Mouse (Mus musculus) stomach, embryonic 14.5 days (tissue): ENCODE results near the gene Dner. TPM values are rescaled to one million over a fixed set of nuclear protein-coding genes. Genes with fewer than 3 reads are reported as not detected.

Experiments
- ATAC-seq: fragments of 200-750 bp; cut with Nextera tagmentation; 2 replicates; pipeline ENCODE4 v1.8.0; 2017; ENCODE audit warnings: low read depth, moderate TSS enrichment; ENCODE audit not compliant: insufficient number of reproducible peaks, insufficient read depth, low FRiP score
- H3K27ac ChIP-seq: fragments of 300-500 bp; sonication (generic); 2 replicates; pipeline ENCODE4 v1.5.1; 2014; ENCODE audit warnings: mild to moderate bottlenecking, low read length, moderate library complexity, mixed read lengths
- H3K27me3 ChIP-seq: fragments of 300-500 bp; sonication (generic); 2 replicates; pipeline ENCODE4 v1.6.1; 2014; ENCODE audit warnings: low read length, control low read depth, mixed read lengths; ENCODE audit not compliant: control insufficient read depth, insufficient read depth
- H3K36me3 ChIP-seq: fragments of 300-500 bp; sonication (generic); 2 replicates; pipeline ENCODE4 v1.6.1; 2014; ENCODE audit warnings: mild to moderate bottlenecking, control low read depth, low read length, moderate library complexity, mixed read lengths; ENCODE audit not compliant: control insufficient read depth, insufficient read depth
- H3K4me1 ChIP-seq: fragments of 300-500 bp; sonication (generic); 2 replicates; pipeline ENCODE4 v1.6.1; 2014; ENCODE audit warnings: low read length, control low read depth, mixed read lengths; ENCODE audit not compliant: control insufficient read depth, insufficient read depth
- H3K4me2 ChIP-seq: fragments of 300-500 bp; sonication (generic); replicated peaks from 2 replicates; pipeline ENCODE4 v1.6.1; 2014; ENCODE audit warnings: low read depth, low read length, control low read depth
- H3K4me3 ChIP-seq: fragments of 300-500 bp; sonication (generic); 2 replicates; pipeline ENCODE4 v1.5.1; 2014; ENCODE audit warnings: low read depth, low read length, control low read depth
- H3K9ac ChIP-seq: fragments of 300-500 bp; sonication (generic); replicated peaks from 2 replicates; pipeline ENCODE4 v1.6.1; 2014; ENCODE audit warnings: low read depth, mild to moderate bottlenecking, control low read depth, low read length, moderate library complexity, mixed read lengths
- H3K9me3 ChIP-seq: fragments of 300-500 bp; sonication (generic); 2 replicates; pipeline ENCODE4 v1.6.1; 2016; ENCODE audit warnings: low read depth, low read length, control low read depth; ENCODE audit not compliant: control insufficient read depth
- WGBS: fragments of 180-500 bp; shearing (Covaris S2); extraction: QIAGEN DNeasy Blood & Tissue Kit; methylation state at CpG from one replicate; pipeline ENCODE4 v1.1.7; 2014; 5-methylcytosine and 5-hydroxymethylcytosine counted together
- polyA plus RNA-seq: library from polyadenylated mRNA; unstranded; fragments of >200 nt; fragmentation: Nextera tagmentation; extraction: Ambion mirVana; gene quantifications from 2 replicates; pipeline ENCODE4 v1.2.1, GENCODE M21; 2014

The Dner gene
- polyA plus RNA-seq, 1 experiment from 2014 or later, result 3.6 TPM

DNA sequence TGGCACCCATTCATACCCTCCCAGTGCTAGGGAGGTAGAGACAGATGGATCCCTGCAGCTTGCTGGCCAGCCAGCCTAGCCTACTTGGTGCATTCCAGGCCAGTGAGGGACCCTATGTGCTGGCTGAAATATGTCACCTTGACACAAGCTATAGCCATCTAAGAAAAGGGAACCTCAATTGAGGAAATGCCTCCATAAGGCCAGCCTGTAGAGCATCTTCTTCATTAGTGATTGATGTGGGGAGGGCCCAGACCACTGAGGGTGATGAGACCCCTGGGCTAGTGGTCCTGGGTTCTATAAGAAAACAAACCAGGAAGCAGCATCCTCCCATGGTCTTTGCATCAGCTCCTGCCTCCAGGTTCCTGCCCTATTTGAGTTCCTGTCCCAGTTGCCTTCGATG is 274.2 kb downstream of the Dner start:
- Histone ChIP-seq H3K4me1 (0 out of 2 replicates have a peak, but pooled peaks cover 4% of the 10 kb centered on the region), H3K36me3 (no peaks in the 10 kb centered on the region), H3K27me3 (no peaks in the 10 kb centered on the region), H3K4me2 (no peak overlapping the region), H3K4me3 (no peak overlapping the region), H3K9ac (no peak overlapping the region), H3K27ac (no peak overlapping the region), H3K9me3 (no peaks in the 10 kb centered on the region)
- WGBS, result 80% methylated on average over 1 of the region's 1 CpGs
- ATAC-seq, result no peak

DNA sequence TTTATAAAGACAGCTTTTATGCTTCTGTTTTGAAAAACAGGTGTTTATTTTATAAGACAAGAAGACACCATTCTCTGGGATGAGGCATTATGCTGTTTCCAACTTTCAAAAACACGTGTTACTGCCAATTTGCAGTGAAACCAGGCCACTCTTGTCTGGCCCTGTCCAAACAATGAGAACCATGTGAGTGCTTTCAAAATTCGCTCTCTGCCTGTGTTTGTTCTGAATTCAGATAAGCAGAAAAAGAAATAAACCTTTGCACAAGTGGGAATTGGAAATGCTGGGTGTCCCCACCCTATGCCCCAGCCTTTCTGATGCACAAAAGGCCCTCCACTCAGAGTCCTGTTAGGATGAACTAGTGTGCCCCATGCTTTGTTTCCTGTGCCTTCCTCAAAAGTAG is 276.6 kb downstream of the Dner start:
- no peak overlapping the region for H3K4me2 ChIP-seq
- no peak overlapping the region for H3K4me3 ChIP-seq
- 0 out of 2 replicates have a peak, but pooled peaks cover 4% of the 10 kb centered on the region for H3K4me1 ChIP-seq
- no peak overlapping the region for H3K27ac ChIP-seq
- no peaks in the 10 kb centered on the region for H3K27me3 ChIP-seq
- ATAC-seq, result no peak
- 27% methylated on average over 2 of the region's 2 CpGs for WGBS
- no peak overlapping the region for H3K9ac ChIP-seq
- no peaks in the 10 kb centered on the region for H3K36me3 ChIP-seq
- H3K9me3 ChIP-seq, result no peaks in the 10 kb centered on the region

DNA sequence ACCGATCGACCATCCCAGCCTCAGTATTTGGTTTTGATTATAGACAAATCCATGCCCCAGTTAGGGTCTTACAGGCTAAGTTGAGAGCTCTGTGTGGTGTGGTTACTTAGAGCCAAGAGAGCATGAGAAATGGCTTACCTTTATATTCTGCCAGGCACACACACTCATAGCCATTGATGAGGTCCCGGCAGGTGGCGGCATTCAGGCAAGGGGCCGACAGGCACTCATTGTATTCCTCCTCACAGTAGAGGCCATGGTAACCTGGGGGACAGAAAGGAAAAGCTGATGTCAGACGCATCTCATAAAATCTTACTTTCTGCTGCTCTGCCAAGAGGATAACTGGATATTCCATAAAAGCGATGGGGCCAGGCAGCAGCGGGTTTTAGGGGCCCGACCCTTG is 277.5 kb downstream of the Dner start:
- Histone ChIP-seq H3K9me3 (no peaks in the 10 kb centered on the region), H3K27me3 (no peaks in the 10 kb centered on the region), H3K4me2 (no peak overlapping the region), H3K27ac (no peak overlapping the region), H3K9ac (no peak overlapping the region), H3K36me3 (no peaks in the 10 kb centered on the region), H3K4me1 (0 out of 2 replicates have a peak, but pooled peaks cover 4% of the 10 kb centered on the region), H3K4me3 (no peak overlapping the region)
- 77% methylated on average over 9 of the region's 9 CpGs for WGBS
- no peak for ATAC-seq

DNA sequence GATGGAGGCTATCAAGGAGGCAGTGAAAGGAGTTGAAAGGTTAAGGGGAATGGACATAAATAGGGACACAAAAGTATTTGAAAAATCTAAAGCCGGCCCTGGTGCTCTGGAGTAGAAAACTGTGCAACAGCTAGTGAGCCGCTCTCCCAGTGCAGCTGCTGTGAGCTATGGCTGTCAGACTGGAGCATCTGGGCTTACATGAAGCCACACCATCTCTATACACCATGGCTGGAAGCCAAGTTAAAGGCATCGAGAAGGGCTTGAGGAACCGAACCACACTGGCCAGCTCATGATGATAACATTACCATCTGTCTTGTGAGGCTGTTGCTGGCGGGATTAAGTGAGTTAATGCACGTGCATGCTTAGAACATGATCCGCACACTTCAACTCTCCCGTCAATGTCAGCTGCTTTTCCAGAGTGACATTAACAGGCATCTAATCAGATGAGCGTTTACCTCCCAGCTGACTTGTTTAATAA is 278.2 kb downstream of the Dner start:
- no peaks in the 10 kb centered on the region for H3K9me3 ChIP-seq
- no peak overlapping the region for H3K4me3 ChIP-seq
- H3K9ac ChIP-seq, result no peak overlapping the region
- ATAC-seq, result peak; percentile 78; the same call in 1 of the 2 replicates
- H3K27me3 ChIP-seq, result no peaks in the 10 kb centered on the region
- H3K4me1 ChIP-seq, result 0 out of 2 replicates have a peak, but pooled peaks cover 4% of the 10 kb centered on the region
- 39% methylated on average over 9 of the region's 9 CpGs for WGBS
- H3K4me2 ChIP-seq, result no peak overlapping the region
- no peak overlapping the region; the same call in 1 of the 2 replicates for H3K27ac ChIP-seq
- H3K36me3 ChIP-seq, result no peaks in the 10 kb centered on the region

DNA sequence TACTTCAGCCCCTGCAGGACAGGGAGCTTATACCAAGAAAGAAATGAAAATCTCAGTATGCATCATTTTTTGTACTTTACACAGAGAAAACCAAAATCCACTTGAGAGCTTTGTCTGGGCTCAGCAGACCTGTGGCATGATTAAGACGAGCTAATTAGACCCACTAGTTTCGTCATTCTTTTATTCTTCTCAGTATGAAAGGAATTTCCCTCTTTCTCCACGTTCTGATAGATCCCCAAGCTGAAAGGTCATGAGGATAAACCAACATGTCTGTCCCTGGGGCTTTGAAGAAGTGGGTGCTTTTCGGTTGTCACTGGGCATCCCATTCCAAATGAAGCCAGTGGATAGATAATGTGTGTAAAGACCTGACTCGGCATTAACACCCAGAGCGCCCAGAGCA is 278.7 kb downstream of the Dner start:
- Histone ChIP-seq H3K4me1 (0 out of 2 replicates have a peak, but pooled peaks cover 4% of the 10 kb centered on the region), H3K27me3 (no peaks in the 10 kb centered on the region), H3K36me3 (no peaks in the 10 kb centered on the region), H3K9me3 (no peaks in the 10 kb centered on the region), H3K4me2 (no peak overlapping the region), H3K27ac (peak overlapping the region; percentile 33; the same call in 1 of the 2 replicates), H3K4me3 (no peak overlapping the region), H3K9ac (no peak overlapping the region)
- ATAC-seq, result no peak
- 56% methylated on average over 6 of the region's 6 CpGs for WGBS

DNA sequence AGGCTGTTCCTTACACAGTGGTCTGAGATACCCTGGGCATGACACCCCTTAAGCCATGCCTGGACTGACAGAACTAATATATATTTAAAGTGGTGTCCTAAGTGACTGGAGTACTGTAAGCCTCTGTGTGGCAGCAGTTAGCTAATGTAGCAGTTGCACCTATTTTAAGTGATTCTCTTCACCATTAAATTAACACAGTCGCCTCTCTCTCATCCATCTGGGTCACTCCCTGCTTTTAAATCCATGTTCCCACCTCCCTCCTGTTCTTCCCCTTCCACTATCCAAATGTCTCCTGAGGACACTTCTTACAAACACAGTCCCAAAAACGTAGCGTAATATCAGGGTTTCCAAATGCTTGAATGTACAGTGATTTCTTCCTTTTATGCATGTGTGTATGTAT is 281.6 kb downstream of the Dner start:
- Histone ChIP-seq H3K9me3 (no peaks in the 10 kb centered on the region), H3K9ac (no peak overlapping the region), H3K4me3 (no peak overlapping the region), H3K4me1 (0 out of 2 replicates have a peak, but pooled peaks cover 2% of the 10 kb centered on the region), H3K27ac (no peak overlapping the region), H3K27me3 (no peaks in the 10 kb centered on the region), H3K36me3 (no peaks in the 10 kb centered on the region), H3K4me2 (no peak overlapping the region)
- 78% methylated on average over 3 of the region's 3 CpGs for WGBS
- ATAC-seq, result no peak

DNA sequence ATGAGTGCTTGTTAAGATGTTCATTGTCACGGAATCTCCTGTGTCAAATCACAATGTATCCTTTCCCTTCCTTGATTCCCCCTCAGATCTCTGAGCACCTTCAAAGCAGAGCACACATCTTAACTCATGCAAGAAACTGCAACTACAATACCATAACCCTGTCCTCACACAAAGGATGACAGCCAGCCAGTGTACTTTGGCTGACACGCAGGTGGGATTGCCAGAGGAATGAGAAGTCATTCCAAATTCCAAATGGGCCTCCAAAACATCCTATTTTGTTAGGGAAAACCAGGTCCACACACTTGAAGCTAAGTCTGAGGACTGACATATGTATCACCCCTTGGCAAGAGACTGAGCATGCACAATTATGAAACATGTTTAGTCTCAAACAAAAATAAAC is 286.5 kb downstream of the Dner start:
- no peak overlapping the region for H3K4me2 ChIP-seq
- ATAC-seq, result no peak
- no peaks in the 10 kb centered on the region for H3K36me3 ChIP-seq
- 77% methylated on average over 2 of the region's 2 CpGs for WGBS
- H3K9me3 ChIP-seq, result no peaks in the 10 kb centered on the region
- H3K27ac ChIP-seq, result no peak overlapping the region
- H3K4me1 ChIP-seq, result 0 out of 2 replicates have a peak, but pooled peaks cover 3% of the 10 kb centered on the region
- no peak overlapping the region for H3K9ac ChIP-seq
- no peak overlapping the region for H3K4me3 ChIP-seq
- H3K27me3 ChIP-seq, result no peaks in the 10 kb centered on the region

DNA sequence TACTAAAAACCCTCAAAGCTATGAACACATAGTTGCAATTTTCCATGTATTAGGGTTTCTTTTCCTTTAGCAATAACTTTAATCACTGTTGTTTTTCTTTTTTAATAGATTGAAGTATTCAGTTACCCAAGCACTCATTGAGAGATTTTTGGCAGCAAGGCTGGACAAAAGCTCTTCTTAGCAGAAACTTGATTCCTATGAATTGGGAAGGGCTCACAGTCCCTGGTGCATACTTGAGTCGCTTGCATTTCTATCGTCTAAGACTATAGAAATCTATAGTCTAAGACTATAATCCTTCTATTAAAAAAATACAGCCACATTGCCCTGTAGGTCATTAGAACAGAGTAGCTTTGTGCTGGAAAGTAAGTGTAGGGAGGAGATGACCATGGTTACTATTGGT is 287.1 kb downstream of the Dner start:
- H3K27me3 ChIP-seq, result no peaks in the 10 kb centered on the region
- no peak overlapping the region for H3K4me3 ChIP-seq
- 0 out of 2 replicates have a peak, but pooled peaks cover 3% of the 10 kb centered on the region for H3K4me1 ChIP-seq
- ATAC-seq, result no peak
- no peak overlapping the region for H3K27ac ChIP-seq
- no peak overlapping the region for H3K9ac ChIP-seq
- WGBS, result 76% methylated on average over 2 of the region's 2 CpGs
- no peaks in the 10 kb centered on the region for H3K9me3 ChIP-seq
- H3K36me3 ChIP-seq, result no peaks in the 10 kb centered on the region
- H3K4me2 ChIP-seq, result no peak overlapping the region

DNA sequence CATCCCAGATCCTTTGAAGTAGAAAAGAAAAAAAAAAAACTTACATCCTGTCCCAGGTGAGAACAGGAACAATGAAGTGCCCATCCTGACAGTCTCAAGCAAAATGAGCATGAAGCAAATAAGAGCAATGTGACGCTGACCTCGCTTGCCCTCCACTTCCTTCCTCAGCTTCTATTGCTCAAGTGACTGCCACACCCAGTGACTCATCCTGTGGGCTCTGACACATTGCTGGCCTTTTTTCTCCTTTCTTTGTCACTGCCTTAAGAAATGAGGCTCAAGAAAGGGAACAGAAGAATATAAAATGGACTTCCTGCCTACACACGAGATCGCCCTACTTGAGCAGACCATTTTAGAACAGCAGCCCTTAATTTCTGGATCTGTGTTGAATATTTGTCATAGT is 289.1 kb downstream of the Dner start:
- ATAC-seq, result no peak

More for the DNA sequence above, 289.1 kb downstream of the Dner start:
- Histone ChIP-seq H3K9ac (no peak overlapping the region), H3K9me3 (no peaks in the 10 kb centered on the region), H3K4me1 (0 out of 2 replicates have a peak, but pooled peaks cover 3% of the 10 kb centered on the region), H3K4me2 (no peak overlapping the region), H3K4me3 (no peak overlapping the region), H3K27me3 (no peaks in the 10 kb centered on the region), H3K27ac (no peak overlapping the region), H3K36me3 (no peaks in the 10 kb centered on the region)
- WGBS, result 68% methylated on average over 4 of the region's 4 CpGs
